Mouse (Mus musculus) heart, adult 2 months (tissue): ENCODE results near the gene Lama1.

Source experiments
- CTCF ChIP-seq: fragments of 200-600 bp; IDR thresholded peaks from 2 replicates; pipeline ENCODE4 v1.8.1; 2022; ENCODE audit warnings: antibody characterized with exemption, mild to moderate bottlenecking, moderate library complexity
- EP300 ChIP-seq: fragments of 200-500 bp; IDR thresholded peaks from 2 replicates; pipeline ENCODE4 v1.6.1; 2011; ENCODE audit warnings: low read depth, low read length, control low read depth; ENCODE audit not compliant: insufficient read depth
- POLR2A ChIP-seq: fragments of 200-500 bp; IDR thresholded peaks from 2 replicates; pipeline ENCODE4 v1.6.1; 2011; ENCODE audit warnings: mild to moderate bottlenecking, low read depth, low read length, control low read depth; ENCODE audit not compliant: insufficient read depth

DNA sequence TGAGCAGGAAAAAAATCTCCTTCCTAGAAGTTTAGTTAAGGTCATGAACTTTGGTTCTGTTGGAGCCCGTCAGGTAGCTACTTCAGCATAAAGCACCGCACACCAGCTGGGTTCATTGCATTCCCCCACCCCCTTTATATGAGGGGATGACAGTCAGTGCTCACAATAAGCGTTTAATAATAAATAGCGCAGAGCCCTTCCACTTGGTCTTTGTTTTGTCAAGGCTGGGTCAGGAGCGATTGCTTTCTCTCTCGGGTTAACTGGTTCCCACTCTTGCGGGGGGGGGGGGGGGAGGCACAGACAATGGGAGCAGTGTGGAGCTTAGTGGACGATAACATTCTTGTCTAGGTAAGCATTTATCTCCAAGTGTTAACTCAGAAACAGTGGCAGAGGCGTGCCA, 4.7 kb downstream of the Lama1 start:
- no peak for TF ChIP-seq CTCF
- TF ChIP-seq EP300, result no peak
- no peak for TF ChIP-seq POLR2A
